Mouse (Mus musculus): ENCODE data around the gene Mmrn2.

- TF ChIP-seq CTCF (IDR thresholded peaks at IDR 0.05; ENCODE audit: low read depth, low read length) (no peak), POLR2A (IDR thresholded peaks at IDR 0.05; ENCODE audit: extremely low read depth, insufficient read depth, low read length) (no peak)
Observed at GRCm38 (mm10) chr14:34399301-34399700, 24.0 kb downstream of the Mmrn2 start.

Measured in liver, adult 2 months (tissue).